Mouse (Mus musculus) cerebellum, postnatal 25 days (tissue): ENCODE measurements at regions not wholly inside any gene's neighbourhood (a gene's known extent, or its start where the extent isn't known, plus 50 kb on each side); places are given as distances from the start of the nearest gene placed in this dataset.

Source experiments
- DNase-seq, 2 experiments: peaks; one replicate each; pipeline ENCODE4 v3.0.0; 2021; ENCODE audit warnings: mixed read lengths in 2 of 2

GRCm38 (mm10) chr7:70643055-70643454 lies 276.5 kb upstream of the Nr2f2 start:
- DNase-seq, result no peak

GRCm38 (mm10) chr7:70641217-70641616 lies 274.7 kb upstream of the Nr2f2 start:
- no peak for DNase-seq

- no peak for DNase-seq
These were observed 274.0 kb upstream of the Nr2f2 start for GRCm38 (mm10) chr7:70640574-70640973.

- DNase-seq, result no peak
These were observed 271.6 kb upstream of the Nr2f2 start for GRCm38 (mm10) chr7:70638161-70638560.

GRCm38 (mm10) chr7:70634016-70634415 lies 267.5 kb upstream of the Nr2f2 start:
- peak in 1 of 2 experiments; percentile 7 for DNase-seq

- peak; percentile 72 to 78 for DNase-seq
These were observed 267.0 kb upstream of the Nr2f2 start for GRCm38 (mm10) chr7:70633577-70633976.

GRCm38 (mm10) chr7:70625643-70626231 lies 259.2 kb upstream of the Nr2f2 start:
- DNase-seq, result peak; percentile 14 to 28

GRCm38 (mm10) chr7:70624727-70625642 lies 258.4 kb upstream of the Nr2f2 start:
- DNase-seq, result peak; percentile 62 to 78

- DNase-seq, result peak; percentile 36 to 67
These were observed 257.6 kb upstream of the Nr2f2 start for GRCm38 (mm10) chr7:70624031-70624726.

- DNase-seq, result no peak
These were observed 252.9 kb upstream of the Nr2f2 start for GRCm38 (mm10) chr7:70619400-70619799.

GRCm38 (mm10) chr7:70618270-70618669 lies 251.7 kb upstream of the Nr2f2 start:
- DNase-seq, result no peak

- DNase-seq, result no peak
These were observed 240.0 kb upstream of the Nr2f2 start for GRCm38 (mm10) chr7:70606511-70606910.

- no peak for DNase-seq
These were observed 238.1 kb upstream of the Nr2f2 start for GRCm38 (mm10) chr7:70604471-70605174.

GRCm38 (mm10) chr7:70593027-70593426 lies 226.5 kb upstream of the Nr2f2 start:
- no peak for DNase-seq

- DNase-seq, result no peak
These were observed 225.1 kb upstream of the Nr2f2 start for GRCm38 (mm10) chr7:70591361-70592256.

- no peak for DNase-seq
These were observed 223.2 kb upstream of the Nr2f2 start for GRCm38 (mm10) chr7:70589713-70590112.

GRCm38 (mm10) chr7:70588061-70588460 lies 221.5 kb upstream of the Nr2f2 start:
- no peak for DNase-seq

- no peak for DNase-seq
These were observed 217.9 kb upstream of the Nr2f2 start for GRCm38 (mm10) chr7:70584480-70584879.

- DNase-seq, result peak; percentile 13 to 30
These were observed 209.8 kb upstream of the Nr2f2 start for GRCm38 (mm10) chr7:70576112-70576910.

- no peak for DNase-seq
These were observed 209.1 kb upstream of the Nr2f2 start for GRCm38 (mm10) chr7:70575614-70576013.

GRCm38 (mm10) chr7:70574194-70574593 lies 207.7 kb upstream of the Nr2f2 start:
- DNase-seq, result no peak
